Mouse (Mus musculus): ENCODE results near the gene Gm26938. TPM values are rescaled to one million over a fixed set of nuclear protein-coding genes. Genes with fewer than 3 reads are reported as not detected.

Gene Gm26938
- polyA plus RNA-seq, 1 experiment from 2014 or later = not detected

- Histone ChIP-seq H3K27me3 (ENCODE audit: control insufficient read depth, insufficient read depth, low read length) (no peaks in the 10 kb centered on the region), H3K4me1 (ENCODE audit: control insufficient read depth, insufficient read depth, low read length) (peaks cover 12% of the 10 kb centered on the region; the same call in 1 of the 2 replicates), H3K27ac (replicated peaks; ENCODE audit: low read depth, low read length) (no peak overlapping the region), H3K9me3 (replicated peaks; ENCODE audit: control insufficient read depth, low read length) (no peaks in the 10 kb centered on the region), H3K4me2 (ENCODE audit: low read depth, low read length) (peak overlapping the region; percentile 99), H3K36me3 (replicated peaks; ENCODE audit: control insufficient read depth, insufficient read depth, low read depth, low read length) (no peaks in the 10 kb centered on the region), H3K9ac (replicated peaks; ENCODE audit: low read length) (peak overlapping the region; percentile 61), H3K4me3 (ENCODE audit: low read depth, low read length) (peak overlapping the region; percentile 82)
- no peak for ATAC-seq (replicated peaks; ENCODE audit: insufficient number of reproducible peaks, low FRiP score, low TSS enrichment, low read depth)
- no peak for DNase-seq (ENCODE audit: low spot score)
- 26% methylated on average over 11 of the region's 11 CpGs for WGBS
These were observed 33.9 kb downstream of the Gm26938 start for GRCm38 (mm10) chr5:139792159-139792775.

GRCm38 (mm10) chr5:139791227-139792158 is 34.7 kb downstream of the Gm26938 start, which contains the start of gene Mafk:
Gene Mafk (plus strand): TSS chr5:139791513.
- peak within 1 kb of the TSS; percentile 82 for H3K4me3 ChIP-seq (ENCODE audit: low read depth, low read length)
- H3K9ac ChIP-seq (replicated peaks; ENCODE audit: low read length) = peak within 1 kb of the TSS; percentile 61
- no peak within 1 kb of the TSS for H3K27ac ChIP-seq (replicated peaks; ENCODE audit: low read depth, low read length)
- peak; percentile 95 for DNase-seq (ENCODE audit: low spot score)
- no peaks in the 10 kb centered on the region for H3K27me3 ChIP-seq (ENCODE audit: control insufficient read depth, insufficient read depth, low read length)
- WGBS = under 1% methylated on average over 91 of the region's 92 CpGs
- H3K4me2 ChIP-seq (ENCODE audit: low read depth, low read length) = peak within 1 kb of the TSS; percentile 99
- H3K9me3 ChIP-seq (replicated peaks; ENCODE audit: control insufficient read depth, low read length) = no peaks in the 10 kb centered on the region
- H3K4me1 ChIP-seq (ENCODE audit: control insufficient read depth, insufficient read depth, low read length) = peaks cover 6% of the 10 kb centered on the region; the same call in 1 of the 2 replicates
- peak; percentile 77 for ATAC-seq (replicated peaks; ENCODE audit: insufficient number of reproducible peaks, low FRiP score, low TSS enrichment, low read depth)
- H3K36me3 ChIP-seq (replicated peaks; ENCODE audit: control insufficient read depth, insufficient read depth, low read depth, low read length) = no peaks in the 10 kb centered on the region

GRCm38 (mm10) chr5:139789466-139789865 is 36.7 kb downstream of the Gm26938 start:
- Histone ChIP-seq H3K27ac (replicated peaks; ENCODE audit: low read depth, low read length) (no peak overlapping the region), H3K9me3 (replicated peaks; ENCODE audit: control insufficient read depth, low read length) (no peaks in the 10 kb centered on the region), H3K27me3 (ENCODE audit: control insufficient read depth, insufficient read depth, low read length) (no peaks in the 10 kb centered on the region), H3K4me1 (ENCODE audit: control insufficient read depth, insufficient read depth, low read length) (peaks cover 3% of the 10 kb centered on the region; the same call in 1 of the 2 replicates), H3K9ac (replicated peaks; ENCODE audit: low read length) (no peak overlapping the region), H3K4me3 (ENCODE audit: low read depth, low read length) (no peak overlapping the region), H3K4me2 (ENCODE audit: low read depth, low read length) (no peak overlapping the region), H3K36me3 (replicated peaks; ENCODE audit: control insufficient read depth, insufficient read depth, low read depth, low read length) (no peaks in the 10 kb centered on the region)
- 57% methylated on average over 4 of the region's 4 CpGs for WGBS
- DNase-seq (ENCODE audit: low spot score) = no peak
- no peak for ATAC-seq (replicated peaks; ENCODE audit: insufficient number of reproducible peaks, low FRiP score, low TSS enrichment, low read depth)

GRCm38 (mm10) chr5:139781406-139781805 is 44.8 kb downstream of the Gm26938 start:
- Histone ChIP-seq H3K4me3 (ENCODE audit: low read depth, low read length) (no peak overlapping the region), H3K36me3 (replicated peaks; ENCODE audit: control insufficient read depth, insufficient read depth, low read depth, low read length) (no peaks in the 10 kb centered on the region), H3K4me1 (ENCODE audit: control insufficient read depth, insufficient read depth, low read length) (no peaks in the 10 kb centered on the region), H3K9ac (replicated peaks; ENCODE audit: low read length) (no peak overlapping the region), H3K27ac (replicated peaks; ENCODE audit: low read depth, low read length) (no peak overlapping the region), H3K4me2 (ENCODE audit: low read depth, low read length) (no peak overlapping the region), H3K9me3 (replicated peaks; ENCODE audit: control insufficient read depth, low read length) (no peaks in the 10 kb centered on the region), H3K27me3 (ENCODE audit: control insufficient read depth, insufficient read depth, low read length) (no peaks in the 10 kb centered on the region)
- WGBS = 86% methylated on average over 8 of the region's 8 CpGs
- DNase-seq (ENCODE audit: low spot score) (no peak), ATAC-seq (replicated peaks; ENCODE audit: insufficient number of reproducible peaks, low FRiP score, low TSS enrichment, low read depth) (no peak)

- no peak overlapping the region for H3K4me3 ChIP-seq (ENCODE audit: low read depth, low read length)
- no peaks in the 10 kb centered on the region; the same call in 1 of the 2 replicates for H3K4me1 ChIP-seq (ENCODE audit: control insufficient read depth, insufficient read depth, low read length)
- no peak overlapping the region for H3K9ac ChIP-seq (replicated peaks; ENCODE audit: low read length)
- H3K9me3 ChIP-seq (replicated peaks; ENCODE audit: control insufficient read depth, low read length) = no peaks in the 10 kb centered on the region
- no peaks in the 10 kb centered on the region; the same call in 1 of the 2 replicates for H3K36me3 ChIP-seq (replicated peaks; ENCODE audit: control insufficient read depth, insufficient read depth, low read depth, low read length)
- WGBS = 80% methylated on average over 5 of the region's 5 CpGs
- H3K27me3 ChIP-seq (ENCODE audit: control insufficient read depth, insufficient read depth, low read length) = no peaks in the 10 kb centered on the region
- DNase-seq (ENCODE audit: low spot score) (no peak), ATAC-seq (replicated peaks; ENCODE audit: insufficient number of reproducible peaks, low FRiP score, low TSS enrichment, low read depth) (no peak)
- H3K27ac ChIP-seq (replicated peaks; ENCODE audit: low read depth, low read length) = no peak overlapping the region
- no peak overlapping the region for H3K4me2 ChIP-seq (ENCODE audit: low read depth, low read length)
These were observed 49.2 kb downstream of the Gm26938 start for GRCm38 (mm10) chr5:139776966-139777365.

GRCm38 (mm10) chr5:139775216-139775926 is 50.8 kb downstream of the Gm26938 start, which contains the start of gene Ints1:
Gene Ints1 (minus strand): TSS chr5:139775674.
- WGBS = under 1% methylated on average over 55 of the region's 55 CpGs
- ATAC-seq (replicated peaks; ENCODE audit: insufficient number of reproducible peaks, low FRiP score, low TSS enrichment, low read depth) = peak; percentile 79
- Histone ChIP-seq H3K27me3 (ENCODE audit: control insufficient read depth, insufficient read depth, low read length) (no peaks in the 10 kb centered on the region), H3K4me1 (ENCODE audit: control insufficient read depth, insufficient read depth, low read length) (no peaks in the 10 kb centered on the region; the same call in 1 of the 2 replicates), H3K9ac (replicated peaks; ENCODE audit: low read length) (peak within 1 kb of the TSS; percentile 86), H3K9me3 (replicated peaks; ENCODE audit: control insufficient read depth, low read length) (no peaks in the 10 kb centered on the region), H3K4me2 (ENCODE audit: low read depth, low read length) (peak within 1 kb of the TSS; percentile 77), H3K4me3 (ENCODE audit: low read depth, low read length) (peak within 1 kb of the TSS; percentile 99), H3K36me3 (replicated peaks; ENCODE audit: control insufficient read depth, insufficient read depth, low read depth, low read length) (peaks cover 8% of the 10 kb centered on the region), H3K27ac (replicated peaks; ENCODE audit: low read depth, low read length) (0 out of 2 replicates have a peak within 1 kb of the TSS, but pooled peaks have one; percentile 28)
- DNase-seq (ENCODE audit: low spot score) = peak; percentile 98

GRCm38 (mm10) chr5:139768216-139768615 is 58.0 kb downstream of the Gm26938 start:
- no peaks in the 10 kb centered on the region for H3K27me3 ChIP-seq (ENCODE audit: control insufficient read depth, insufficient read depth, low read length)
- H3K4me1 ChIP-seq (ENCODE audit: control insufficient read depth, insufficient read depth, low read length) = no peaks in the 10 kb centered on the region
- H3K9me3 ChIP-seq (replicated peaks; ENCODE audit: control insufficient read depth, low read length) = no peaks in the 10 kb centered on the region
- no peak overlapping the region for H3K9ac ChIP-seq (replicated peaks; ENCODE audit: low read length)
- H3K4me3 ChIP-seq (ENCODE audit: low read depth, low read length) = no peak overlapping the region
- DNase-seq (ENCODE audit: low spot score) = no peak
- H3K36me3 ChIP-seq (replicated peaks; ENCODE audit: control insufficient read depth, insufficient read depth, low read depth, low read length) = peaks cover 23% of the 10 kb centered on the region
- no peak overlapping the region for H3K27ac ChIP-seq (replicated peaks; ENCODE audit: low read depth, low read length)
- no peak for ATAC-seq (replicated peaks; ENCODE audit: insufficient number of reproducible peaks, low FRiP score, low TSS enrichment, low read depth)
- no peak overlapping the region for H3K4me2 ChIP-seq (ENCODE audit: low read depth, low read length)
- 91% methylated on average over 8 of the region's 8 CpGs for WGBS

All from embryonic facial prominence, embryonic 11.5 days (tissue).